Mouse (Mus musculus) retina, adult 2 months (tissue): Measurements from ENCODE around the gene Hspg2.

ENCODE experiments used
- DNase-seq: peaks from one replicate; pipeline ENCODE4 v3.0.0-alpha.2; 2012; ENCODE audit warnings: low read depth, low spot score

The Hspg2 gene

DNA sequence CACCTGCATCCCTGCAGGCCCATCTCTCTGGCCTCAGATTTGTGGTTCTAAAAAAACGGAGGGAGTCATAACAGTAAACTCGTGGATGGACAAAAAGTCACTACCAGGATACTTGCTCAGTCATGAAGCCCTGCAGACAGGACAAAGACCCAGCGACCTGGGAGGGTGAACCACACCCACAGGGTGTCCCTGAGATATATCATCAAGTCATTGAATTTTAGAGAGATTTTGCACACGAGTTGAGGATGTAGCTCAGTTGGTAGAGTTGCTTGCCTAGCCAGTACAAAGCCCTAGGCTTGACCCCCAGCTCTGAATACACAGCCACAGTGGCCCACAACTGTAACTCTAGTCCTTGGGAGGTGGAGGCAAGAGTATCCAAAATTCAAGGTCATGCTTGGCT is 7.4 kb upstream of the Hspg2 start:
- no peak for DNase-seq

DNA sequence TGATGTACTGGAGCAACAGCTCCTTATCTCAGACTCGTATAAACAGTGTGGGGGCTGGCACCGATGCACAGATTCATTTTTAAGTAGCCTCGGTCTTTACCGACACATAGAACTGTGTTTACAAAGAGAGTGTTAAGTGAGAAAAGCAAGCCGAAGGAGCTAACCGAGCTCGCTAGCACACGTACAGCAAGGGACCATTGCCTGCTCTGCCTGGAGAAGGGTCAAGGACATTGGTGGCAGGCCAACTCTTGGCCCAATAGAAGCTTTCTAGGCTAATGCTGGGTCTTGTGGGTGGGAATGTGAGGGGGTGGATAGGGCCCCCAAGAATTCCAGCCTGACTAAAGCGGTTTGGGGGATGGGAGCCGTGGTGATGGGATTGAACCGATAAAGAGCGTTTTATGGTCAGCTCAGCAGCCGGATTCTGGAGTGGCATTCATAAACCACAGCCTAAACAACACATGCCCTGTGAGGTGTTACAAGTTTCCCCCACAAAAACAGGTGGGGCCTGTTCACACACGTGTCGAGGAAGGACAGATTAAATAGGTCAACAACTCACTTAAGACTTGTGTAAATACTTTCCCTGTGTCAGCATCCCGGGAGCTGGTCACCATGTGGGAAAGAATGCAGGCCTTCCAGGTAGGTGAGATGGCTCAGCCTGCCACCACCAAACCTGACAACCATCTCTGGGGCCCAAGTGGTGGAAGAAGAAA is 6.4 kb upstream of the Hspg2 start:
- DNase-seq, result no peak

DNA sequence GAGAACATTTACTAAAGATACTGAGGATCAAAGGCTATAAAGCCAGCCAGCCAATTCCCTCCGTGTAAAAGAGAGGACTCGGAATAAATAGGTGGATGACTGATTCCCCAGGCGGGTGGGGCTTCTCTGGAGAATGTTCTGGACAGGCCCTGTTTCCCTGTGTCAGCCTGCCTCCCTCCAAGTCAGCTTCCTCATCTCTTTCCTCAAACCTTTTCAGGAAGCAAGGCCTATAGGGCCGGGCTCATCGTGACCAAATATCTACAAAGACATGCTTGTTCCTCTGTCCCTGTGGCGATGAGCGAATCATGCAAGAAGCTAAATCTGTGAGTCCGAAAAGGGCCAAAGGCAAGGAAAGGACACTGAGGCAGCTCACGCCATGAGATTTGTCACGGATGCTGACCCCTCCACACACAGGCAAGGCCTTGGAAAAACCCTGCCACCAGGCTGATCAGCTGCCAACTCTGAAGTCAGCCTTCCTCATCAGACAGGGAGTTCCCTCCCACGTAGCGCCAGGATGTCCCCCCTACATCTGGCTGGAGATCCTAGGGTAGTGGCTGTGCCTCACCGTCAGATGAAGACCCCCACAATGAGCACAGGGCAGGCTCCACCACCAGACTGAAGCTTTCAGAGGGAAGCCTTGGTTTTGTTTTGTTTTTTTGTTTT is 3.3 kb upstream of the Hspg2 start:
- DNase-seq, result no peak

DNA sequence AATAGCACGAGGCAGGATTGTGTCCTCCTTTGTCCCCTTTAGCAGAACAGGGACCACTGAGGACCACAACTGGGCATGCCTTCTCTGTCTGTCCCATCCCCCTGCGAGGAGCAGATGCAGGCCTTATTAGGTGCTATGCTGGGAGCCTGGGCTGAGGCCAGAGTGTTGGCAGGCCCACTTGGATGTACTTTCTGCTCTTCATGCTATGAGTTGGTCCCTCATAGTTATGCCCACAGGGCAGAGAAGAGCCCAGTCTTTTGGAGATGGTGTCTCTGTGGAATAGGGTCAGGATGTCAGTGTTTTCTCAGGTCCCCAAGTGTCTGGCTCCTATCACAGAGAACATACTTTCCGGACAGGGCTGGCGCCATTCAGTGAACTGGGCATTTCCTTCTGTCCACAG is 1.6 kb upstream of the Hspg2 start:
- DNase-seq, result no peak

GRCm38 (mm10) chr4:137467525-137467924 is 1.0 kb upstream of the Hspg2 start:
- no peak for DNase-seq

- DNase-seq, result no peak
Observed at GRCm38 (mm10) chr4:137469081-137469844, 694 bp downstream of the Hspg2 start.

DNA sequence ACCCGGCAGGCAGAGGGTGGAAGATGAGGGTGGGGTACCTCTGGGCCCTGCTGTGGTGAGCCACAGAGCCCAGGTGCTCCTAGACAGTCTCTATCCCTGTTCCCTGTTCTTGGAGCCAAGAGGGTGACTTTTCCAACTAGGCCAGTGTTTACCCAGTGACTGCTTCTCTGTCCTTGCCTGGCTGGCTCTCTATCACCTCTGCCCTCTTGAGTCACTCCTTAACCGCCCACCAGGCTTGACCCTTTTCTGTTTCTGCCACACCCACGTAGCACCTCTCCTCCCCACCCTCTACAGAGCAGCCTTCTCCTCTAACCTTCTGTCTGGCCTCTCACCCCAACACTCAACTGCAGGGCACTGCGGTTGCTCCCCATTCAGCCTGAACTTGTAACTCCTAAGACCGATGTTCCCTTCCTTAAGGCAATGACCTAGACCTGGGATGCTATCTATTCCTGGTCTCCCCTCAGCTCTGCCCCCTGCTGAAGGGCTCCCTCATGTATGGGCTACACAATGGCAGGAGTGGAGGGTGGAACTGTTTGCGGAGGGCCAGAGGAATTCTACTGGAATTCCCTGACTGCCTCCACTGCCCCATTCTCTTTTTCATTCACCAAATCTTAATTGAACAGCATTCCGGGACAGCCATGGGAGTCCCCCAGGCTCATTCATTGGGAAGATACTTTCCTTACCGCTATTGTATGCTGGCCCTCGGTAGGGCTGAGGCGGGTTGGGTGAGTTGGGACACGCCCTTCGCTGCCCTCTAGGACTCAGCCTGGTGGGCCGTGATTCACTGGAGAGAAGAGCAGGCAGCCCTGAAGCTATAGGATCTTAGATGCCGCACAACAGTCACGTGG is 1.5 kb downstream of the Hspg2 start:
- DNase-seq, result no peak

DNA sequence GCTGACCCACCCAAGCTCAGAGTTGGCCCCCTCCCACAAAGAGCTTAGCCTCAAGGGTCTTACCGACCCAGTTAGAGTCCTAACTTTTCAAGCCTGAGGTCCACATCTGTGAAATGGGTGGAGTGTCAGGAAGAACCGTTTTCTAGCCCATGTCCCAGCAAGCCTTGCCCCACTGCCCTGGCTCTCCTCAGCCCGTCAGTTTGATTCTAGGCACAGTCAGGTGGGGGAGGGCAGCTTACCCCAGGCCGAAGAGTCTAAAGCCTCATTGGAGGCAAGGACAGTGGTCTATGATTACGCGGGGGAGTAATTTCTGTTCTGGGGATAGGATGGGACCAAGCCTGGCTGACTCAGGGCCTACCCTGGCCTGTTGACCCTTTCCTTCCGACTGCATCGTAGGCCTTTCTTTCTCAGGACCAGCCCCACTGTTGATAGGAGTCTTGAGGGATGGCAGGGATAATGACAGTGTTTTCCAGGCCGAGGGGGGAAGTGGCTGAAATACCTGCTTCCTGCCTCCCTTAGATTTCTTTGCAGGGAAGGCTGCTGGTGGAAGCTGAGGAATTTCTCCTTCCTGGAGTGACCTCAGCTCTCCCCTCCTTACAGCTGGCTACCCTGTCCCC is 2.2 kb downstream of the Hspg2 start:
- DNase-seq, result no peak

DNA sequence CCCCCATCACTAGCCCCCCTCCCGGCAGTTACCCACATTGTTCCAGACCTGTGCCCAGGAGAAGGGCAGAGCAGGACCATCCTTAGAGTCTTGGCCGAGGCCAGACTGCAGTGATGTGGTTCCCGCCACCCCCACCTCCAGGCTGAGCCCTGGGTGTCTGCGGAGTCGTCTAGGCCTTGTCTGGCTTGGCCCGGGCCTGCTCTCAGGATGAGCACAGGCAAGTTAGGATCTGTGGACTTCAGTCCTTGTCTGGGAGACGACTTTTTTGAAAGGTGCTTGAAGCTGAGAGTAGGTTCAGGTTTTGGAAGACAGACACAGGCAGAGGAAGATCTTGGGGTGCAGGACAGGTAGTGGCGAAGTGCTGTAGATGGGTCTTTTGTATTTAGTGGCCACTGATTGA is 2.8 kb downstream of the Hspg2 start:
- DNase-seq, result no peak

GRCm38 (mm10) chr4:137473240-137473639 is 4.7 kb downstream of the Hspg2 start:
- DNase-seq, result no peak

DNA sequence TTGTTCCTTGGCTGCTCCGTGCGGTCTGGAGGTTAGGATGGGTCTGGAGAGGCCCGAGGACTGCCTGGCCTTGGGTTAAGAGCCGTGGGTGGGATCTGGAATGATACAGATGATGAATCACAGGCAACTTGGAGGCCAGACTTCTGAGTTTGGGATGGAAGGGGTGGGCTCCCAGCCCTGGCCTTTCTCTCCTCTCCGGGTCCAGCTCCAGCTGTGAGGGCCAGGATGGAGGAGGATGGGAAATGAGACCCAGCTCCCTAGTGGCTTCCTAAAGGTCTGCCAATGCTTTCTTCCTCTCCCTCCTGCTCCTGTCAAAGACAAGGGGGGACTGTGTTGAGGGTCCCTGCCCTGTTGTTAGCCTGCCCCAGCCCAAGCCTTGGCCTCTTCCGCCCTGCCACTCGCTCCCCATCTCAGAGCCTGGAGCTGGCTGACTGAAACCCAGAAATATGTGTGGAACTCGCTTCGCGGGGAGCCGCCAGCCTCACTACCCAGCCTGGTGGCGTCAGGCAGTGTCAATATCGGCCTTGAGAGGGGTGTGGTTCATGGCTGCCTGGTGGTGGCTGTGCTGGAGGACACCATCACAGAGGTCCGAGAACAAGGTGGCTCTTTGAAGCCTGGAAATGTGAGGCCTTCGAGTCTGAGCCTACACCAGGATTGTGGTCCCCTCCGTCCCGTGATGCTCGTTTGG is 5.3 kb downstream of the Hspg2 start:
- DNase-seq, result no peak

DNA sequence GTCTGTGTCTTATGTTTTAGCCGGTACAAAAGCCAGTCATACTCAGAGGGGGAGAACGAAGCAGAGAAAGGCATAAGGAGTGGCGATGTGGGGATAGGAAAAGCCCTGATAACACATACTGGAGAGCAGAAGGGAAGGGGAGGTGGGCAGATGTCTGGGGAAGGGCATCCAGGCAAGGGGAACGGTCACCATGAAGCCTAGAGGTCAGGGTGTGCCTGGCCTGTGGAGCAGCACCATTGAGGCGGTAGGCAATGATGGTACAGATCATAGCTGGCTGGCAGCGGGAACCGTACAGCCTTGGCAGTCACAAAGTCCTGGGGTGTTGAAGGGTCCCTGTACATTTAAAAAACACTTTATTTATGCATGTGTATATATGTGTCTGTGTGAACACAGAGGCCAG is 6.1 kb downstream of the Hspg2 start:
- DNase-seq, result no peak

GRCm38 (mm10) chr4:137475271-137476050 is 6.9 kb downstream of the Hspg2 start:
- no peak for DNase-seq

GRCm38 (mm10) chr4:137476065-137476760 is 7.6 kb downstream of the Hspg2 start:
- no peak for DNase-seq

DNA sequence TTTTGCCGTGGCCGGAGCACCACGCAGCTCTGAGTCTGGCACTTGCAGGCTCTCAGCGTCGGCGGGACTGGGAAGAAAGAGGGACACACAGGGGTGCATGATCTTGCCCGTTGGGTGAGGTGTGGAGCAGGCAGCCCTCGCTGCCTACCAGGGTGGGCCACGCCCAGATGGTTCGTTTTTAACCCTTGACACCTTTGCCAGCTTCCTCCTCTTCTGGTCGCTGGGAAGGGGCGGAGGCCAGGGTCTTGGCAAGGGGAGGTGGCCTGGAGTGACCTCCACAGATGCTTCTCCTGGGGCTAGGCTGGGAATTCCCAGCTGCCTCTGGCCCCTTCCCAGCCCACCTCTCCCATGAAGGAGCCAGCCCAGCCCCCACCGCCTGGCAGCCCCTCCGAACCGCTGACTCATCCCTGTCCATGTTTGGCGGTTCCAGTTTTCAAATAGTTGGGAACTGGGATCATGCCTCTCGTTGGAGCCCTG is 8.2 kb downstream of the Hspg2 start:
- no peak for DNase-seq

- no peak for DNase-seq
Observed at GRCm38 (mm10) chr4:137477611-137478010, 9.0 kb downstream of the Hspg2 start.

- DNase-seq, result no peak
Observed at GRCm38 (mm10) chr4:137478306-137478705, 9.7 kb downstream of the Hspg2 start.

GRCm38 (mm10) chr4:137479757-137480156 is 11.2 kb downstream of the Hspg2 start:
- DNase-seq, result no peak
